Mouse (Mus musculus): ENCODE results near the gene Rpl29.

- no peak for TF ChIP-seq CTCF (IDR thresholded peaks at IDR 0.05; ENCODE audit: borderline replicate concordance, extremely low read depth, insufficient read depth, insufficient read length)
- no peak for TF ChIP-seq POLR2A (IDR thresholded peaks at IDR 0.05; ENCODE audit: borderline replicate concordance, extremely low read depth, insufficient read depth, insufficient read length, poor library complexity, severe bottlenecking)
Measured at GRCm38 (mm10) chr9:106451899-106452298, 22.6 kb downstream of the Rpl29 start.

Measured in brain, embryonic 14.5 days (tissue).